Mouse (Mus musculus) neural tube, embryonic 12.5 days (tissue): Measurements from ENCODE around the gene Stn1. TPM values are rescaled to one million over a fixed set of nuclear protein-coding genes. Genes with fewer than 3 reads are reported as not detected.

ENCODE experiments used
- ATAC-seq: fragments of 200-750 bp; cut with Nextera tagmentation; 2 replicates; pipeline ENCODE4 v1.8.0; 2017; ENCODE audit warnings: low read depth, mild to moderate bottlenecking, moderate TSS enrichment, moderate library complexity; ENCODE audit not compliant: low FRiP score
- H3K27ac ChIP-seq: fragments of 300-500 bp; sonication (generic); 2 replicates; pipeline ENCODE4 v1.5.1; 2016
- H3K27me3 ChIP-seq: fragments of 300-500 bp; sonication (generic); replicated peaks from 2 replicates; pipeline ENCODE4 v1.6.1; 2016; ENCODE audit warnings: mild to moderate bottlenecking
- H3K36me3 ChIP-seq: fragments of 300-500 bp; sonication (generic); 2 replicates; pipeline ENCODE4 v1.6.1; 2016; ENCODE audit warnings: mild to moderate bottlenecking
- H3K4me1 ChIP-seq: fragments of 300-500 bp; sonication (generic); 2 replicates; pipeline ENCODE4 v1.6.1; 2016
- H3K4me2 ChIP-seq: fragments of 300-500 bp; sonication (generic); replicated peaks from 2 replicates; pipeline ENCODE4 v1.6.1; 2016; ENCODE audit warnings: mild to moderate bottlenecking
- H3K4me3 ChIP-seq: fragments of 300-500 bp; sonication (generic); 2 replicates; pipeline ENCODE4 v1.5.1; 2016
- H3K9ac ChIP-seq: fragments of 300-500 bp; sonication (generic); 2 replicates; pipeline ENCODE4 v1.6.1; 2016; ENCODE audit warnings: mild to moderate bottlenecking
- H3K9me3 ChIP-seq: fragments of 300-500 bp; sonication (generic); 2 replicates; pipeline ENCODE4 v1.6.1; 2016; ENCODE audit warnings: mild to moderate bottlenecking
- WGBS: fragments of 180-500 bp; shearing (Covaris S2); methylation state at CpG from one replicate; pipeline ENCODE4 v1.1.7; 2016; 5-methylcytosine and 5-hydroxymethylcytosine counted together
- polyA plus RNA-seq: library from polyadenylated mRNA; unstranded; fragments of >200 nt; fragmentation: Nextera tagmentation; extraction: Ambion mirVana; gene quantifications from 2 replicates; pipeline ENCODE4 v1.2.1, GENCODE M21; 2016

The Stn1 gene
- polyA plus RNA-seq, 1 experiment from 2014 or later: 38.4 TPM

GRCm38 (mm10) chr19:47485997-47486566 lies 51.2 kb downstream of the Stn1 start:
- Histone ChIP-seq H3K4me1 (0 out of 2 replicates have a peak, but pooled peaks cover 5% of the 10 kb centered on the region), H3K27ac (no peak overlapping the region), H3K27me3 (no peaks in the 10 kb centered on the region), H3K36me3 (no peaks in the 10 kb centered on the region), H3K9ac (no peak overlapping the region), H3K4me2 (no peak overlapping the region), H3K9me3 (peaks cover 10% of the 10 kb centered on the region), H3K4me3 (no peak overlapping the region)
- WGBS: 55% methylated on average over 9 of the region's 9 CpGs
- ATAC-seq: no peak

GRCm38 (mm10) chr19:47484110-47484509 lies 53.2 kb downstream of the Stn1 start:
- H3K4me1 ChIP-seq: 0 out of 2 replicates have a peak, but pooled peaks cover 5% of the 10 kb centered on the region
- 86% methylated on average over 3 of the region's 3 CpGs for WGBS
- ATAC-seq: no peak
- no peak overlapping the region for H3K9ac ChIP-seq
- H3K4me2 ChIP-seq: no peak overlapping the region
- no peaks in the 10 kb centered on the region for H3K27me3 ChIP-seq
- no peak overlapping the region for H3K4me3 ChIP-seq
- H3K9me3 ChIP-seq: peaks cover 8% of the 10 kb centered on the region
- H3K36me3 ChIP-seq: no peaks in the 10 kb centered on the region
- no peak overlapping the region for H3K27ac ChIP-seq

GRCm38 (mm10) chr19:47483346-47483745 lies 54.0 kb downstream of the Stn1 start:
- H3K9me3 ChIP-seq: peaks cover 7% of the 10 kb centered on the region; the same call in 1 of the 2 replicates
- H3K27ac ChIP-seq: no peak overlapping the region
- H3K4me1 ChIP-seq: 0 out of 2 replicates have a peak, but pooled peaks cover 5% of the 10 kb centered on the region
- no peaks in the 10 kb centered on the region for H3K27me3 ChIP-seq
- no peak overlapping the region for H3K4me3 ChIP-seq
- 75% methylated on average over 3 of the region's 3 CpGs for WGBS
- no peaks in the 10 kb centered on the region for H3K36me3 ChIP-seq
- no peak overlapping the region for H3K4me2 ChIP-seq
- no peak overlapping the region for H3K9ac ChIP-seq
- no peak for ATAC-seq

- no peak for ATAC-seq
- Histone ChIP-seq H3K27me3 (no peaks in the 10 kb centered on the region), H3K9me3 (no peaks in the 10 kb centered on the region), H3K9ac (no peak overlapping the region), H3K4me3 (no peak overlapping the region), H3K4me1 (peaks cover 11% of the 10 kb centered on the region), H3K36me3 (no peaks in the 10 kb centered on the region), H3K27ac (no peak overlapping the region), H3K4me2 (peak overlapping the region; percentile 38)
- WGBS: 57% methylated on average over 3 of the region's 3 CpGs
Observed at GRCm38 (mm10) chr19:47473453-47473852, 63.9 kb downstream of the Stn1 start.

GRCm38 (mm10) chr19:47472881-47473400 lies 64.4 kb downstream of the Stn1 start:
- Histone ChIP-seq H3K4me3 (no peak overlapping the region), H3K36me3 (no peaks in the 10 kb centered on the region), H3K9me3 (no peaks in the 10 kb centered on the region), H3K9ac (no peak overlapping the region), H3K4me2 (peak overlapping the region; percentile 38), H3K4me1 (peaks cover 11% of the 10 kb centered on the region), H3K27ac (no peak overlapping the region), H3K27me3 (no peaks in the 10 kb centered on the region)
- 21% methylated on average over 15 of the region's 15 CpGs for WGBS
- ATAC-seq: no peak; the same call in 1 of the 2 replicates

GRCm38 (mm10) chr19:47471808-47472207 lies 65.5 kb downstream of the Stn1 start:
- no peak overlapping the region for H3K27ac ChIP-seq
- 85% methylated on average over 4 of the region's 4 CpGs for WGBS

GRCm38 (mm10) chr19:47468750-47469149 lies 68.6 kb downstream of the Stn1 start:
- Histone ChIP-seq H3K4me2 (no peak overlapping the region), H3K9ac (no peak overlapping the region), H3K4me1 (peaks cover 16% of the 10 kb centered on the region), H3K9me3 (no peaks in the 10 kb centered on the region), H3K27ac (no peak overlapping the region), H3K4me3 (no peak overlapping the region), H3K36me3 (no peaks in the 10 kb centered on the region), H3K27me3 (no peaks in the 10 kb centered on the region)
- 83% methylated on average over 3 of the region's 3 CpGs for WGBS
- ATAC-seq: no peak

More at GRCm38 (mm10) chr19:47471808-47472207, 65.5 kb downstream of the Stn1 start:
- no peak overlapping the region for H3K9ac ChIP-seq
- H3K36me3 ChIP-seq: no peaks in the 10 kb centered on the region
- H3K4me3 ChIP-seq: no peak overlapping the region
- H3K27me3 ChIP-seq: no peaks in the 10 kb centered on the region
- no peaks in the 10 kb centered on the region for H3K9me3 ChIP-seq
- no peak for ATAC-seq
- no peak overlapping the region for H3K4me2 ChIP-seq
- peaks cover 11% of the 10 kb centered on the region for H3K4me1 ChIP-seq

GRCm38 (mm10) chr19:47466775-47467174 lies 70.5 kb downstream of the Stn1 start:
- Histone ChIP-seq H3K9me3 (no peaks in the 10 kb centered on the region), H3K9ac (no peak overlapping the region), H3K36me3 (no peaks in the 10 kb centered on the region), H3K4me3 (no peak overlapping the region), H3K4me1 (peaks cover 20% of the 10 kb centered on the region), H3K27ac (no peak overlapping the region), H3K27me3 (no peaks in the 10 kb centered on the region), H3K4me2 (no peak overlapping the region)
- no peak for ATAC-seq
- WGBS: 72% methylated on average over 8 of the region's 8 CpGs

- no peak for ATAC-seq
- H3K27me3 ChIP-seq: no peaks in the 10 kb centered on the region
- no peaks in the 10 kb centered on the region for H3K9me3 ChIP-seq
- H3K36me3 ChIP-seq: no peaks in the 10 kb centered on the region
- H3K27ac ChIP-seq: no peak overlapping the region
- peaks cover 22% of the 10 kb centered on the region for H3K4me1 ChIP-seq
- WGBS: 58% methylated on average over 9 of the region's 9 CpGs
- H3K9ac ChIP-seq: no peak overlapping the region
- no peak overlapping the region for H3K4me2 ChIP-seq
- no peak overlapping the region for H3K4me3 ChIP-seq
Observed at GRCm38 (mm10) chr19:47465467-47465866, 71.8 kb downstream of the Stn1 start.

GRCm38 (mm10) chr19:47464304-47465241 lies 72.7 kb downstream of the Stn1 start, which contains the start of gene Sh3pxd2a:
Gene Sh3pxd2a (minus strand): TSS chr19:47464401.
- WGBS: 2% methylated on average over 68 of the region's 70 CpGs
- H3K36me3 ChIP-seq: no peaks in the 10 kb centered on the region
- peak within 1 kb of the TSS; percentile 67 for H3K4me3 ChIP-seq
- peaks cover 29% of the 10 kb centered on the region for H3K4me1 ChIP-seq
- peak within 1 kb of the TSS; percentile 88 for H3K9ac ChIP-seq
- peak; percentile 85 for ATAC-seq
- H3K27me3 ChIP-seq: no peaks in the 10 kb centered on the region
- H3K27ac ChIP-seq: peak within 1 kb of the TSS; percentile 75
- no peaks in the 10 kb centered on the region for H3K9me3 ChIP-seq
- H3K4me2 ChIP-seq: peak within 1 kb of the TSS; percentile 70

GRCm38 (mm10) chr19:47463636-47464303 lies 73.5 kb downstream of the Stn1 start:
- ATAC-seq: peak; percentile 73
- under 1% methylated on average over 46 of the region's 46 CpGs for WGBS
- Histone ChIP-seq H3K9me3 (no peaks in the 10 kb centered on the region), H3K4me3 (peak overlapping the region; percentile 67), H3K27ac (peak overlapping the region; percentile 75), H3K36me3 (no peaks in the 10 kb centered on the region), H3K4me2 (peak overlapping the region; percentile 70), H3K9ac (peak overlapping the region; percentile 88), H3K27me3 (no peaks in the 10 kb centered on the region), H3K4me1 (peaks cover 36% of the 10 kb centered on the region)

GRCm38 (mm10) chr19:47463206-47463605 lies 74.1 kb downstream of the Stn1 start:
- Histone ChIP-seq H3K4me1 (peaks cover 41% of the 10 kb centered on the region), H3K4me2 (peak overlapping the region; percentile 70), H3K4me3 (peak overlapping the region; percentile 67), H3K9ac (peak overlapping the region; percentile 88), H3K9me3 (no peaks in the 10 kb centered on the region), H3K36me3 (no peaks in the 10 kb centered on the region), H3K27me3 (no peaks in the 10 kb centered on the region), H3K27ac (no peak overlapping the region)
- WGBS: 1% methylated on average over 13 of the region's 13 CpGs
- no peak for ATAC-seq
